Mouse (Mus musculus) ES-Bruce4 (cell line): ENCODE results near the gene Tia1.

Experiments used
- CTCF ChIP-seq: IDR thresholded peaks from one replicate; pipeline ENCODE4 v1.8.1; 2011; ENCODE audit warnings: low read depth, low read length
- POLR2A ChIP-seq: IDR thresholded peaks from one replicate; pipeline ENCODE4 v1.8.1; 2011; ENCODE audit warnings: low read length; ENCODE audit not compliant: insufficient read depth

- no peak for TF ChIP-seq POLR2A
- TF ChIP-seq CTCF: no peak
These were observed 15.6 kb upstream of the Tia1 start for GRCm38 (mm10) chr6:86388461-86388860.
